Mouse (Mus musculus): Measurements from ENCODE around the gene Hps3. TPM values are rescaled to one million over a fixed set of nuclear protein-coding genes. Genes with fewer than 3 reads are reported as not detected.

Gene Hps3
- 5.5 and 7.2 TPM in 2 replicates for polyA plus RNA-seq (2012; rRNA removed)

DNA sequence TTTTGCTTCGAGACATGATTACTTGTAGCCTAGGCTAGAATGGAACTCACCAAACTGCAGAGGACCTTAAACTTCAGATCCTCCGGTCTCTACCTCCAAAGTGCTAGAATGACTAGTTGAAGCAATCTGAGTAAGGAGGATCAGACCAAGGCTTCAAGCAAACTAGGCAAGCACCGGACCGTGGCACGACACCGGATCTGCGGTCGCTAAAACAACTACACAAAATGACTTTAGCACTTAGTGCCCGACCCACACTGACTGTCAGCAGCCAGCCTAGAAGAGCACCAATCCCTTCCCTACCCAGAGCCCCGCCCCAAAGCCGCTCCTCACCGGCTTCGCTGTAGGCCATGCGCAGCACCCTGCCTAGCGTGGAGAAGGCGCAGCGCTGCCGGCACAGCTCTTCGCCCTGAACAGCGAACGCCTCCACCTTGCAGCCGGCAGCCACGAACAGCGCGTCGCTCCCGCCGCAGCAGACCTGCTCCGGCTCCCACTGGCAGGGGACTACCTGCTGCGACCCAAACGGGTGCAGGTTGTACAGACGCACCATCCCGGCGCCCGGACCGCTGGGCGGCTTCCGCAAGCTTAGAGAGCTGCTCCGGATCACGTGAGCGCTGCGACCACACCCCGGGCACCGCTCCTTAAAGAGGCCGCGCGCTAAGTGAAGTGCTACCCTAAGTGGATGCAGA is at the start of gene Hps3:
TSS of gene Hps3 (minus strand) at position 597 of the 686 bp plus-strand sequence.

DNA sequence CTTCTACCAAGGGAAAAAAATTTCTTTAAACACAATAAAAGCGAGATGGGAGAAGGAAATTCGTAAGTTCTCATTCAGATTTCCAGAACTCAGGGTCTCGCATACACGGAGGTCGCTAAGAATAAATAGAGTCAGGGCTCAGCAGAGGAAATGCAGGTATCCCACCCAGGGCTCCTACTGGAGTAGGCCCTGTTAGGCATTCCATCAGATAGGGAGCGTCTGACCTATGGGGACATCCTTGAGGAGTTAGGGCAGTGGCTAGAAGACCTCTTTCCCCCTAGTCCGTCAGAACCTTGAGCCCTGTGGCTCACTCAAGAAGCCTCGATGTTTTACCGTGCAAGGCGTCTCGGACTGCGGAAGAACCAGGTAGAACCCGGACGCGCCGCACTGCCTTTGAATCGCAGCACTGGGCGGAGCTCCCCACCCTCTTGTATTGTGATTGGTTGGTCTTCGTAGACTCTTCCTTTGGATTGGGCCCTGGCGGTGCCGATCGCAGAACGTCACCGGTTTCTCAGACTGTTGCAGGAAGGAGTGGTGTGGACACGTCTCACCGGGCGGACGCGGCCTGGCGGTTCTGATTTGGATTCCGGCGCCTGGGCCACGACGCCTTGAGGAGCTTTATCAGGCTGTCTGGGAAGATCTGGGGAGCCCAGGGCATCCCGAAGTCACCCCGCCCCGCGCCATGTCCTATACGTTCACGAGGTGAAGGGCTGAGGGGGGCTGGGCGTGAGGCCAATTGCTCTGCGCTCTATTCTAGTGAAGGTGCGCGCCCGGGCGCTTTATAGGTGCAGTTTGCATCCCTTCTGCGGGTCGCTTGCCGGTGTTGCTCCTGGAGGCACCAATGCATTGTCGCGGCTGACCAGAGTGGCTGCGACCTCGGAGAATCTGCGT is 22.4 kb upstream of the Hps3 start, which contains the start of gene Hltf:
TSS of gene Hltf (plus strand) at position 506 of the 891 bp plus-strand sequence.

DNA sequence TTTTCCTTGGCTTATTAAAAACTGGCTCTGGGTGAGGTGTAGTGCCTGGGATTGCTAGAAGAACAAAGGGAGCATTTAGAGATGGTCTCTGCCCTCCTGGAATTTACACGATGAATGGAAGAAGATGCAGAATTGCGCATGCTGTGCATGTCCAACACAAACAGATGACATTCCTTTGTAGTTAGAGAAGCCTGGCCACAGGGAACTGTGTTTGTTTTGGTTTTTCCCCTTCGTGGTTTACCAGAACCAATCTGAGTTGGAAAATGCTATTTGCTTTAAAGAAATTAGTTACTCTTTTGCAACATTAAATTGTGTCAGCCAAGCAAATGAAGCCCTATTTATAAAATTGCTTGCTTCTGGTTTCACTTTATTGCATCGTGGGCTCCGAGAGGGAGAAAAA is 78.2 kb downstream of the Hps3 start, which contains the start of gene Cp:
TSS of gene Cp (plus strand) at position 170 of the 400 bp plus-strand sequence.

Other genes starting within 250 kb of the Hps3 start
- gene Cp, start 78.3 kb downstream of the Hps3 start, polyA plus RNA-seq (2012; rRNA removed): 8.2 and 8.4 TPM in 2 replicates
- gene Hltf, start 22.5 kb upstream of the Hps3 start, polyA plus RNA-seq (2012; rRNA removed): 5.2 and 5.9 TPM in 2 replicates
- 11.0 and 13.0 TPM in 2 replicates for gene Gyg, start 120.0 kb upstream of the Hps3 start, polyA plus RNA-seq (2012; rRNA removed)
- gene Cpa3, start 206.9 kb upstream of the Hps3 start, polyA plus RNA-seq (2012; rRNA removed): 2.4 and 2.5 TPM in 2 replicates
- not detected in 2 replicates for gene Cpb1, start 240.4 kb upstream of the Hps3 start, polyA plus RNA-seq (2012; rRNA removed)

Measured in liver, embryonic 14 days (tissue).